Mouse (Mus musculus): ENCODE data around the gene Acot10. TPM values are rescaled to one million over a fixed set of nuclear protein-coding genes. Genes with fewer than 3 reads are reported as not detected.

Gene Acot10
- polyA plus RNA-seq, 1 experiment from 2014 or later: 0.36 TPM

- H3K36me3 ChIP-seq (ENCODE audit: control insufficient read depth, insufficient read depth, low read length): no peaks in the 10 kb centered on the region
- no peak overlapping the region for H3K9ac ChIP-seq (replicated peaks; ENCODE audit: low read depth, low read length)
- H3K4me2 ChIP-seq (ENCODE audit: low read depth, low read length): no peak overlapping the region
- no peak overlapping the region for H3K27ac ChIP-seq (ENCODE audit: low read depth, low read length)
- H3K4me1 ChIP-seq (ENCODE audit: control insufficient read depth, insufficient read depth, low read length): no peaks in the 10 kb centered on the region
- H3K27me3 ChIP-seq (ENCODE audit: control insufficient read depth, insufficient read depth, low read length): no peaks in the 10 kb centered on the region
- 82% methylated on average over 3 of the region's 3 CpGs for WGBS
- no peak for ATAC-seq (ENCODE audit: low read depth)
- H3K9me3 ChIP-seq (ENCODE audit: control insufficient read depth, low read length): no peaks in the 10 kb centered on the region
- no peak overlapping the region for H3K4me3 ChIP-seq (ENCODE audit: low read depth, low read length)
Measured at GRCm38 (mm10) chr15:20642905-20643414, 23.6 kb downstream of the Acot10 start.

- no peaks in the 10 kb centered on the region for H3K9me3 ChIP-seq (ENCODE audit: control insufficient read depth, low read length)
- no peaks in the 10 kb centered on the region for H3K4me1 ChIP-seq (ENCODE audit: control insufficient read depth, insufficient read depth, low read length)
- H3K36me3 ChIP-seq (ENCODE audit: control insufficient read depth, insufficient read depth, low read length): no peaks in the 10 kb centered on the region
- no peak overlapping the region for H3K4me2 ChIP-seq (ENCODE audit: low read depth, low read length)
- H3K27me3 ChIP-seq (ENCODE audit: control insufficient read depth, insufficient read depth, low read length): no peaks in the 10 kb centered on the region
- no peak overlapping the region for H3K9ac ChIP-seq (replicated peaks; ENCODE audit: low read depth, low read length)
- no peak overlapping the region for H3K4me3 ChIP-seq (ENCODE audit: low read depth, low read length)
- H3K27ac ChIP-seq (ENCODE audit: low read depth, low read length): no peak overlapping the region
- peak; percentile 60; the same call in 1 of the 2 replicates for ATAC-seq (ENCODE audit: low read depth)
- 38% methylated on average over 2 of the region's 2 CpGs for WGBS
Measured at GRCm38 (mm10) chr15:20639155-20639554, 27.4 kb downstream of the Acot10 start.

- H3K4me2 ChIP-seq (ENCODE audit: low read depth, low read length): no peak overlapping the region
- no peak for ATAC-seq (ENCODE audit: low read depth)
- no peak overlapping the region for H3K4me3 ChIP-seq (ENCODE audit: low read depth, low read length)
- no peak overlapping the region for H3K9ac ChIP-seq (replicated peaks; ENCODE audit: low read depth, low read length)
- 70% methylated on average over 2 of the region's 2 CpGs for WGBS
- no peaks in the 10 kb centered on the region for H3K4me1 ChIP-seq (ENCODE audit: control insufficient read depth, insufficient read depth, low read length)
- no peaks in the 10 kb centered on the region for H3K9me3 ChIP-seq (ENCODE audit: control insufficient read depth, low read length)
- no peak overlapping the region for H3K27ac ChIP-seq (ENCODE audit: low read depth, low read length)
- H3K27me3 ChIP-seq (ENCODE audit: control insufficient read depth, insufficient read depth, low read length): no peaks in the 10 kb centered on the region
- no peaks in the 10 kb centered on the region for H3K36me3 ChIP-seq (ENCODE audit: control insufficient read depth, insufficient read depth, low read length)
Measured at GRCm38 (mm10) chr15:20634593-20634992, 32.0 kb downstream of the Acot10 start.

Other genes with a start within 250 kb of the Acot10 start
- gene Cdh12, start 217.5 kb downstream of the Acot10 start, polyA plus RNA-seq (2014; fragmentation: Nextera tagmentation; extraction: Ambion mirVana): 12.3 and 12.6 TPM in 2 replicates